Mouse (Mus musculus) midbrain, embryonic 10.5 days (tissue): ENCODE measurements around the gene Fam83g. TPM values are rescaled to one million over a fixed set of nuclear protein-coding genes. Genes with fewer than 3 reads are reported as not detected.
A peak's percentile ranks its signal among the peaks of the same experiment; 100 is the strongest.

Experiments used
- DNase-seq: peaks from one replicate; pipeline ENCODE4 v3.0.0-alpha.2; 2017; ENCODE audit warnings: low spot score
- H3K27ac ChIP-seq: fragments of 300-500 bp; sonication (generic); replicated peaks from 2 replicates; pipeline ENCODE4 v1.5.1; 2016; ENCODE audit warnings: mild to moderate bottlenecking
- H3K27me3 ChIP-seq: fragments of 300-500 bp; sonication (generic); 2 replicates; pipeline ENCODE4 v1.6.1; 2016; ENCODE audit warnings: low read depth, mild to moderate bottlenecking; ENCODE audit not compliant: poor library complexity, severe bottlenecking
- H3K36me3 ChIP-seq: fragments of 300-500 bp; sonication (generic); 2 replicates; pipeline ENCODE4 v1.6.1; 2016; ENCODE audit warnings: mild to moderate bottlenecking, moderate library complexity
- H3K4me1 ChIP-seq: fragments of 300-500 bp; sonication (generic); 2 replicates; pipeline ENCODE4 v1.6.1; 2016
- H3K4me3 ChIP-seq: fragments of 300-500 bp; sonication (generic); 2 replicates; pipeline ENCODE4 v1.5.1; 2016; ENCODE audit warnings: mild to moderate bottlenecking, moderate library complexity
- H3K9me3 ChIP-seq: fragments of 300-500 bp; sonication (generic); replicated peaks from 2 replicates; pipeline ENCODE4 v1.6.1; 2016; ENCODE audit warnings: mild to moderate bottlenecking
- WGBS: fragments of 180-500 bp; shearing (Covaris S2); methylation state at CpG from one replicate; pipeline ENCODE4 v1.1.7; 2016; 5-methylcytosine and 5-hydroxymethylcytosine counted together
- polyA plus RNA-seq: library from polyadenylated mRNA; unstranded; fragments of >200 nt; fragmentation: Nextera tagmentation; extraction: Ambion mirVana; gene quantifications from 2 replicates; pipeline ENCODE4 v1.2.1, GENCODE M21; 2016

The Fam83g gene
- polyA plus RNA-seq, 1 experiment from 2014 or later, result 0.95 TPM

- H3K27me3 ChIP-seq, result peaks cover 49% of the 10 kb centered on the region
- no peaks in the 10 kb centered on the region for H3K9me3 ChIP-seq
- 69% methylated on average over 2 of the region's 2 CpGs for WGBS
- H3K27ac ChIP-seq, result no peak overlapping the region
- H3K4me1 ChIP-seq, result peaks cover 33% of the 10 kb centered on the region
- no peak overlapping the region for H3K4me3 ChIP-seq
- DNase-seq, result no peak
- H3K36me3 ChIP-seq, result no peaks in the 10 kb centered on the region
These were observed 2.2 kb downstream of the Fam83g start for GRCm38 (mm10) chr11:61686141-61686540.

DNA sequence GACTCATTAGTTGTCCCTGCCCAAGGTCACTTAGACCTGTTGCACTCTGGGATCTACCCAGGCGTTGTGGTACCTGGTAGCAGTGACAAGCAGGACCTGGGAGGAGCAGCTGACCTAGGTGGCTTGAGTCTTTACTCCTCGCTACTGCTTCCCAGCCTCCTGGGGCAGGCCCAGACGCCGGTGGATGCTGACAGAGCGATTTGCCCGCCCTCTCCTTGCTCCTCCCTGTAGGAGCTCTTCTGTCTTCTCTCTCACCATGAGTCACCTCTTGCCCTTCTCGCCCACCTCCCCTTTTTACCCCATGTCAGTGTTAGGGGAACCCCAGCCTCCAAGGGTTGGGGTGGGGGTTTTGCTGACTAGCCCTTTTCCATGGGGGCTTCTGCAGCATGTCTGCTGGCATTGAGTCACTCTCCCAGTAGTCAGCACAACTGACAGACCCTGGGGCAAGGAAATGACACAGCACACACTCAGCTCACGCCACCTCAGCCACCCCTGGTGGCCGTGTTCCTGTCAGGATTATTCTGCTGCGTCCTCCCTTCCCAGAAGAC, 3.1 kb downstream of the Fam83g start:
- 43% methylated on average over 10 of the region's 10 CpGs for WGBS
- Histone ChIP-seq H3K36me3 (no peaks in the 10 kb centered on the region), H3K27me3 (peaks cover 49% of the 10 kb centered on the region)

DNA sequence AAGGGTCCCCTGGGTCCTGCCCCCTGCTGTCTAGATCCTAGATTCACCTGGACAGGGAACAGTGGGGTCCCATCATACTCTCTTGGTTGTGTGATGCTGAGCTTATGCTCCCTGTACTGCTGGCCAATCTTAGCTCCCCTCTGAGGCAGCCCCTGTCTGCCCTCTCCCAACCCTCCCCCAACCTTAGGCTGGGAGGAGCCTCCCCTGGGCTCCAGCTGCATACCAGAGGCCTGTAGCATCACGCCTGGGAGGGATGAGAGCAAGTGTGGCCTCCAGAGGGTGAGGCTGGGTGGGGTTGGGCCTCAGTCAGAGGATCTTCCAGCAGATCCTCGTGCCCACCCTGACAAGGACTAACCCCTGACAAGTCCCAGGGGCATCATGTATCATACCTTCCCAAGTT, 3.7 kb downstream of the Fam83g start:
- DNase-seq, result no peak
- Histone ChIP-seq H3K27me3 (peaks cover 46% of the 10 kb centered on the region), H3K27ac (no peak overlapping the region), H3K36me3 (no peaks in the 10 kb centered on the region), H3K4me3 (no peak overlapping the region), H3K4me1 (peaks cover 28% of the 10 kb centered on the region), H3K9me3 (no peaks in the 10 kb centered on the region)
- 50% methylated on average over 2 of the region's 2 CpGs for WGBS

More for the DNA sequence above, 3.1 kb downstream of the Fam83g start:
- Histone ChIP-seq H3K9me3 (no peaks in the 10 kb centered on the region), H3K4me3 (no peak overlapping the region), H3K4me1 (peaks cover 33% of the 10 kb centered on the region), H3K27ac (no peak overlapping the region)
- DNase-seq, result no peak

DNA sequence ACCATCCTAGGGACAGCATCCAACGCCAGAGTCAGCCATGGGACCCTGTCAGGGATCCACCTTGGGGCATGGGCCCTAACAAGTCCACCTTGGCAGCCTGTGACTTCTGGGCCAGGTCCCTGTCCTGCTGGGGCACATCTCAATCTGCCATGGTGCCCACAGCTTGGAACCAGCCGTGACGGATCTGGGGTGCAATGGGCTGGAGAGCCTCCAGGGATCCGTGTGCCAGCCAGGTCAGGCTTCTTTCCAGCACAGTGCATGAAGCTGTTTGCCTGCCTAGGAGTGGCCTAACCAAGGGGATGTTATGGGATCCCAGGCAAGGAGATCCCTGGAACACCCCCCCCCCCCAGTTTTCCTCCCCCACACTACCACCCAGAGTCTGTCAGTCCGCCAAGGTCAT, 9.1 kb downstream of the Fam83g start:
- Histone ChIP-seq H3K27me3 (no peaks in the 10 kb centered on the region), H3K4me1 (no peaks in the 10 kb centered on the region), H3K27ac (no peak overlapping the region), H3K36me3 (no peaks in the 10 kb centered on the region), H3K4me3 (no peak overlapping the region), H3K9me3 (no peaks in the 10 kb centered on the region)
- 94% methylated on average over 5 of the region's 5 CpGs for whole genome bisulfite sequencing
- DNase-seq, result no peak

DNA sequence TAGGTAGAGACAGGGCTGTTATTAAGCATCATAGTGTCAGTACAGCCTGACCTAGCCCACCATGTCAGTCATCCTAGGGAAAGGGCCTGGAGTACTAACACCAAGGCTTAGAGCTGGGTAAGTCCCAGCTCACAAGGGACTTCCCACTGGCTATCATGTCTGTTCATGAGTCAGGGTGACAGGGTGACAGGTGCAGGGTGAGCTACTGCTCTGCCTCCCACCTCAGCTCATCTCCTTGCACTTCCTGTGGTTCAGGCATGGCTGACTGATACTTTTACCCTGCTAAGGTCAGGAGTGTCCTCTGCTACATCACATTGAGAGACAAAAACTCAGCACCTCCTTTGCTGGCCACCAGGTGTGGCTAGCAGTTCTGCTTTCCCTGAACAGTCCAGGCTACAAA, 15.0 kb downstream of the Fam83g start:
- DNase-seq, result no peak
- no peak overlapping the region for H3K4me3 ChIP-seq
- H3K9me3 ChIP-seq, result no peaks in the 10 kb centered on the region
- peaks cover 31% of the 10 kb centered on the region for H3K4me1 ChIP-seq
- no peaks in the 10 kb centered on the region for H3K27me3 ChIP-seq
- H3K27ac ChIP-seq, result no peak overlapping the region
- H3K36me3 ChIP-seq, result no peaks in the 10 kb centered on the region

DNA sequence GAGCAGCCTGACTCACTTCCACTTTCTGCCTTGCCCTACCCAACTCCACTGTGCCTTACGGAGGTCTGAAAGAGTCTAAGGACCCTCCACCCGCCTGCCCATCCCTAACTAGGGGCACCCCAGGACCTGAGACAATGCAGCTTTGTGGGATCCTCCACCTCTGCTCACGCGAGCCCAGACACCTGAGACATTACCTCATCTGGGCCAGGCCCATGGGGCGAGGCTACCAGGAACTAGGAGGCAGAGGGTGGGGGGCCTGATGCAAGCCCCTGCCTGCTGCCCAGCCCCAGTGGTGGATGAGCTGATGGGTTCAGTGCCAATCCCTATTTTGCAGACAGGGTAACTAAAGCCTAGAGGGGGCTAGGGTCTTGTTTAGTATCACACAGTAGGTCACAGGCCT, 15.6 kb downstream of the Fam83g start:
- WGBS, result 88% methylated on average over 5 of the region's 5 CpGs
- DNase-seq, result no peak
- Histone ChIP-seq H3K27ac (peak overlapping the region; percentile 53), H3K27me3 (no peaks in the 10 kb centered on the region), H3K36me3 (no peaks in the 10 kb centered on the region), H3K4me1 (peaks cover 31% of the 10 kb centered on the region), H3K9me3 (no peaks in the 10 kb centered on the region), H3K4me3 (no peak overlapping the region)

GRCm38 (mm10) chr11:61699933-61700332, 16.0 kb downstream of the Fam83g start:
- Histone ChIP-seq H3K27ac (peak overlapping the region; percentile 53; the same call in 1 of the 2 replicates), H3K9me3 (no peaks in the 10 kb centered on the region), H3K36me3 (no peaks in the 10 kb centered on the region), H3K4me1 (peaks cover 31% of the 10 kb centered on the region), H3K27me3 (no peaks in the 10 kb centered on the region), H3K4me3 (no peak overlapping the region)
- 66% methylated on average over 4 of the region's 4 CpGs for WGBS
- DNase-seq, result no peak

GRCm38 (mm10) chr11:61701696-61702095, 17.8 kb downstream of the Fam83g start:
- Histone ChIP-seq H3K4me1 (peaks cover 37% of the 10 kb centered on the region), H3K36me3 (no peaks in the 10 kb centered on the region), H3K27ac (peak overlapping the region; percentile 53), H3K4me3 (no peak overlapping the region), H3K27me3 (no peaks in the 10 kb centered on the region), H3K9me3 (no peaks in the 10 kb centered on the region)
- 54% methylated on average over 5 of the region's 5 CpGs for WGBS
- peak; percentile 24 for DNase-seq

DNA sequence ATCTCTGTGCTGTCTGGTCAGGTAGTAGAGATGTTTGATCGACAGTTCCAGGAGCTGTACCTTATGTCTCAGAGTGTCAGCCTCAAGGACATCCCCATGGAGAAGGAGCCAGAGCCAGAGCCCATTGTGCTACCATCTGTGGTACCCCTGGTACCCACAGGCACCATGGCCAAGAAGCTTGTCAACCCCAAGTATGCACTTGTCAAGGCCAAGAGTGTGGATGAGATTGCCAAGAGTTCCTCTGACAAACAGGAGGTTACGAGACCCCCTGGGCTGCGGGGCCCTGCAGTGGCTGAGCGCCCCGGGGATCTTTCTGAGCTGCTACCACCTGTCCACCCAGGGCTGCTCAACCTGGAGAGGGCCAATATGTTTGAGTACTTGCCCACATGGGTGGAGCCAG, 18.6 kb downstream of the Fam83g start:
- H3K4me3 ChIP-seq, result no peak overlapping the region
- H3K9me3 ChIP-seq, result no peaks in the 10 kb centered on the region
- H3K27me3 ChIP-seq, result no peaks in the 10 kb centered on the region
- 90% methylated on average over 5 of the region's 5 CpGs for WGBS
- peaks cover 37% of the 10 kb centered on the region for H3K4me1 ChIP-seq
- DNase-seq, result no peak
- H3K36me3 ChIP-seq, result no peaks in the 10 kb centered on the region
- H3K27ac ChIP-seq, result 0 out of 2 replicates have a peak overlapping the region, but pooled peaks have one; percentile 53

DNA sequence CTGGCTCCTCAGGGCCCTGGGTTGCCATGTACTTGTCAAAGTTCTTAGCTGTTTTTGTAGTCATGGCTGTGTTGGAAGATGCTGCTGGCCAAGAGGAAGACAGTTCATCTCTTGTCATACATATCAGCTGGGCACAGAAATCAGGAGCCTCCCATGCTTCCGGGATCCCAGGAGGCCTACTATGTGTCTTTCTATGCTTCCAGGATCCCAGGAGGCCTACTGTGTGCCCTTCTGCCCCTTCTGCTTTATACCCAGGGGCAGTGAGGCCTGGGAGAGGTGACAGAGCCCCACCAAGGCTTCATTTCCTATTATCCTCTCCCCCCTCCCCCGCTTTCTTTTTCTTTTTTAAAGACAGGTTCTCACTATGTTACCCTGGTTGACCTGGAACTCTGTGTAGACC, 21.7 kb downstream of the Fam83g start:
- no peaks in the 10 kb centered on the region for H3K36me3 ChIP-seq
- DNase-seq, result no peak
- no peak overlapping the region; the same call in 1 of the 2 replicates for H3K27ac ChIP-seq
- no peaks in the 10 kb centered on the region for H3K9me3 ChIP-seq
- WGBS, result 95% methylated on average over 2 of the region's 2 CpGs
- H3K27me3 ChIP-seq, result no peaks in the 10 kb centered on the region
- no peak overlapping the region for H3K4me3 ChIP-seq
- peaks cover 25% of the 10 kb centered on the region for H3K4me1 ChIP-seq

DNA sequence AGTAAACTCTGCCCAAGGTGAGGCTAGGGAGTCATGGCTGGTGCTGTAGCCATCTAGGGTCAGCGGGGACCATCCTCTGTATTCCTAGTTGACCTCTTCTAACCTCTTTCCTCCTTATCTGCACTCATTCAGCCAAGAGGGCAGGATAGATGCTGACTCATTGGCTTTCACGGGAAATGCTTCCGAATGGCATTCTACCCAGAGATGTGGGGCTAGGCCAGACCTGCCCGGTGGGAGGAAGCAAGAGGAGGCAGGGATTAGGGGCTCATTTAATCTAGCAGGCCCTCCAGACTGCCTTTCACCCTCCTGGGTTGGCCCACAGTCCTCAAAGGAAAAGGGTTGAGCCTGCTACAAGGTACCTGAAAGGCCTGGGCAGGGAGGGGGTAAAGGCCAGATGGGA, 22.3 kb downstream of the Fam83g start:
- Histone ChIP-seq H3K4me3 (no peak overlapping the region), H3K4me1 (peaks cover 19% of the 10 kb centered on the region), H3K27ac (no peak overlapping the region), H3K36me3 (no peaks in the 10 kb centered on the region), H3K27me3 (no peaks in the 10 kb centered on the region), H3K9me3 (no peaks in the 10 kb centered on the region)
- no peak for DNase-seq
- 68% methylated on average over 4 of the region's 4 CpGs for WGBS

GRCm38 (mm10) chr11:61708928-61709327, 25.0 kb downstream of the Fam83g start:
- DNase-seq, result no peak
- no peaks in the 10 kb centered on the region for H3K9me3 ChIP-seq
- H3K36me3 ChIP-seq, result no peaks in the 10 kb centered on the region
- 62% methylated on average over 3 of the region's 3 CpGs for WGBS
- no peak overlapping the region for H3K4me3 ChIP-seq
- no peaks in the 10 kb centered on the region for H3K27me3 ChIP-seq
- 0 out of 2 replicates have a peak overlapping the region, but pooled peaks have one; percentile 42 for H3K27ac ChIP-seq
- H3K4me1 ChIP-seq, result peaks cover 9% of the 10 kb centered on the region; the same call in 1 of the 2 replicates

DNA sequence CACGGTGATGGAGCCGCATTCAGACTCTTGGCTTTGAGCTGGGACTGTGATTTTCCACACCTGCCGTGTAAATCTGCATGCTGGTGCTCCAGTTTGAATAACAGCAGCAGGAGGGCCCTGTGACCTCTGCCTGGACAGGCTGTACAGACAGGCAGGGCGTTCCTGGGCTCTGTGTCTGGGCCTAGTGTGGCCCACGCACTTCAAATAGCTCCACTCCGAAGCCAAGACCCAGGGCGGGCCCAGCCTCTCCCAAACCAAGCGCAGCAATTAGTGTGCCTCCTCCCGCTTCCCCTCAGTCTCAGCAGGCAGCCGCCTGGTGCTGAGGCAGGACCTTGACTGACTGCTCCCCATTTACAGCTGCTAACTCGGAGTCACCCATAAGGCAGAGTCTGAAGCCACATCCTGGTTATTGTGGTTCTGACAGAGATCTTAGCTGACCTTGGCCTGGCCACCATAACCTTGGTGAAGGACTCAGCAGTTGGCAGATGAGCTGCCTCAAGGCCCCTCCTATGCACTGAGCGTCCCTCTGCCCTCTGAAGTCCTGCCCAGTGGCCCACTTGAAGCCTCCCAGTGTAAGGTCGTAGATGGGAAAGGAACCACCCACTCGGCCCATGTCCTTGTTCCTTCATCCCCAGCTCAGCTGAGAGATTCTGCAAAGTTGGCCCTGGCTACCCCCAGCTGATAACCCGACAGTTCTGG, 29.4 kb downstream of the Fam83g start:
- Histone ChIP-seq H3K4me3 (no peak overlapping the region), H3K4me1 (peaks cover 4% of the 10 kb centered on the region; the same call in 1 of the 2 replicates), H3K36me3 (no peaks in the 10 kb centered on the region), H3K27ac (no peak overlapping the region; the same call in 1 of the 2 replicates), H3K27me3 (no peaks in the 10 kb centered on the region), H3K9me3 (no peaks in the 10 kb centered on the region)
- WGBS, result 63% methylated on average over 15 of the region's 15 CpGs
- DNase-seq, result no peak
